Mouse (Mus musculus) bone marrow macrophage, adult 2 months (primary cell): ENCODE data around the gene Vav3. TPM values are rescaled to one million over a fixed set of nuclear protein-coding genes. Genes with fewer than 3 reads are reported as not detected.

ENCODE experiments used
- H3K27ac ChIP-seq: 2 replicates; pipeline ENCODE4 v1.5.1; 2012; ENCODE audit warnings: low read depth, low read length; ENCODE audit not compliant: insufficient read depth
- H3K4me1 ChIP-seq: 2 replicates; pipeline ENCODE4 v1.6.1; 2012; ENCODE audit warnings: low read length; ENCODE audit not compliant: control insufficient read depth, insufficient read depth
- H3K4me3 ChIP-seq: 2 replicates; pipeline ENCODE4 v1.5.1; 2012; ENCODE audit warnings: mild to moderate bottlenecking, low read length, moderate library complexity; ENCODE audit not compliant: insufficient read depth
- CTCF ChIP-seq: IDR thresholded peaks from 2 replicates; pipeline ENCODE4 v1.5.1; 2012; ENCODE audit warnings: low read depth, mild to moderate bottlenecking, low read length, moderate library complexity
- POLR2A ChIP-seq: IDR thresholded peaks from 2 replicates; pipeline ENCODE4 v1.6.1; 2012; ENCODE audit warnings: mild to moderate bottlenecking, low read depth, low read length, borderline replicate concordance
- polyA plus RNA-seq: library from polyadenylated mRNA; stranded (reverse); fragments of >200 nt; gene quantifications from 2 replicates; pipeline ENCODE4 v1.2.4, GENCODE M21; 2012; ENCODE audit not compliant: missing spikeins, insufficient read depth, insufficient read length

Vav3 gene
- polyA plus RNA-seq, 1 experiment: 30.6 TPM

DNA sequence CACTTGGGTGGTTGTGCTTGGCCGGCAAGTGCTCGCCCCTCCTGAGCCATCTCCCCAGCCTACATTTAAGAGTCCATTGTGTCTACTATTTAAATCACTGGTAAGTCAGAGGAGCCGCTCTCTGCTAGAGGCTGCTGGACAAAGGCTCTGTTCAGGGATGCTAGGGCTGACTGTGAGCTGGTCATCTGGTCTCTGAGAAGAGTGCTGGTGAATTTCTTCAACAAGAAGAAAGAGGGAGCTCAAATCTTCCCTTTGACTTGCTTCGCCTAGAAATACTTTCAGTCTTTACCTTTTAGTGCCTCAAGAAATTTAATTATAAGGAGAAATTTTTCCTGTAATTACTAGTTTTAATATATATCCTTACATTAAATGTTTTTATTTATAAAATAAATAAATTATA, 188.2 kb downstream of the Vav3 start:
- TF ChIP-seq POLR2A (no peak), CTCF (no peak)
- Histone ChIP-seq H3K4me1 (no peaks in the 10 kb centered on the region), H3K27ac (no peak overlapping the region), H3K4me3 (no peak overlapping the region)

DNA sequence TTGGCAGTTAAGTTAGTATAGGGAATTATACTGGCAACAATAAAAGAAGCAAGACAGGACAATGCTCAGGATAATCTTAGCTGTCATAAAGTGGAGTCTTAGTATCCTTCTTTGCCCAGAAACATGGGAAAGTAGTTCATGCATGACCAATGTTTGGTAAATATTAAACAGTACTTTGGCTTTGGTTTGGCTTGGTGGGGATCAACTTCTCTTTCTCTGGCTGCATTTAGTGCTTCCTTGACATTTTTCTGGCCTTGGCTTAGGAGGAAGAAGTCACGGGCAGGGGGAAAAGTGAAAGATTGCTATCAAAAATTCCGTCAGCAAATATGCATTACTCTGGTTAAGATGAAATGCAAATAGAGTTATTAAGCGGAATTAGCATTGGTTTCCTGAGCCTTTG, 197.2 kb downstream of the Vav3 start:
- no peak overlapping the region for H3K4me3 ChIP-seq
- TF ChIP-seq CTCF: no peak
- TF ChIP-seq POLR2A: no peak

DNA sequence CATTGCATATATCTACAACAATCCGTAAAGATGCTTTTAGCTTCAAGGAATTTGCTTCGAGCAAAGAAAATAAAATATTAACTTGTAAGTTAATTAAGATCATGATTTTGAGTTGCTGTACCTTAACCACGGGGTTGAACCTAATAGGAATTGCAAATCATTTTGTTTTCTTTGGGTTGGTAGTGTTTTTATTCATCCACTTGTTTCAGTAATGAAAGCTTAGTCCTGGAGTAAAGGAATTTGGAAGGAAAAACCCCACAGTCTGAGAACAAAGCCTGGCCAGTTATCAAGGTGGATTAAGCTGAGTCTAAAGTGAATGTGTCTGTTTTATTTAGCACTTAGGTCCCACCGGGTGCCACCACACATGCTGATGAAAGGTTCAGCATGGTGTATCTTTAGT, 199.6 kb downstream of the Vav3 start:
- Histone ChIP-seq H3K4me1 (no peaks in the 10 kb centered on the region), H3K4me3 (no peak overlapping the region), H3K27ac (no peak overlapping the region)
- TF ChIP-seq POLR2A (no peak), CTCF (no peak)

More for the DNA sequence above, 197.2 kb downstream of the Vav3 start:
- Histone ChIP-seq H3K27ac (no peak overlapping the region), H3K4me1 (no peaks in the 10 kb centered on the region)

DNA sequence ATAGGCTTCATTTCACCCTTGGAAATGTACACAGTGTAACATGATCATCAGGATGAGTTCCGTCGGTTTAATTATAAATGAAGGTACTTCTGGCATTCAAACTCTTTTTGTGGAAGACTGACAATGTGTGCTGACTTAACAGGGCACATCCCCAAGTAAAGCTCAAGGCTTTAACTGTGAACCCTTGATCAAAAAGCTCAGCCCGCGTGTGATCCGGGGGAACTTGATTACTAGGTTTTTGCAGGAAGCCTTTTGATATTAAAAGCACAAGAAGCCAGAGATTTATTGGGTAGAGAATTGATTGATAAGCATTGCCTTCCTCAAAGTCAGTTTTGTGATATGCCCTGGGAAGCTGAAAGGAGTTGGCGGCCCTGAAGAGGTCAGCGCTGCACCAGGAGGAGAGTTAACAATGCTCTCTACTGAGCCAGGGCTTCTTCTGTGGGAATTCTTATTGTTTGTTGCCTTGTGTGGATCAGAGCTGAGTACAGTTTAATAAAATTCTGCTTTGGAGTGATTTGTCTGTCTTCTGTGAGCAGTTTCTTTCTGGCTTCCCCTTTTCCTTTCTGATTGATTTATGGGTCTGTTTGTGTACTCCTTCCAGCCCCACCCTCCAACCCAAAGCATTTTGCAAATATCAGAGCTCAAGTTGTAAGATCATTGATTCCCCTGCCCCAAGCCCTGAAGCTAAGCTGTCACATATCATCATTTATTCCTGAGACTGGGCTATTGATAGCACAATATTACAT, 204.2 kb downstream of the Vav3 start:
- Histone ChIP-seq H3K4me3 (no peak overlapping the region), H3K27ac (no peak overlapping the region), H3K4me1 (no peaks in the 10 kb centered on the region)
- TF ChIP-seq POLR2A (no peak), CTCF (no peak)

DNA sequence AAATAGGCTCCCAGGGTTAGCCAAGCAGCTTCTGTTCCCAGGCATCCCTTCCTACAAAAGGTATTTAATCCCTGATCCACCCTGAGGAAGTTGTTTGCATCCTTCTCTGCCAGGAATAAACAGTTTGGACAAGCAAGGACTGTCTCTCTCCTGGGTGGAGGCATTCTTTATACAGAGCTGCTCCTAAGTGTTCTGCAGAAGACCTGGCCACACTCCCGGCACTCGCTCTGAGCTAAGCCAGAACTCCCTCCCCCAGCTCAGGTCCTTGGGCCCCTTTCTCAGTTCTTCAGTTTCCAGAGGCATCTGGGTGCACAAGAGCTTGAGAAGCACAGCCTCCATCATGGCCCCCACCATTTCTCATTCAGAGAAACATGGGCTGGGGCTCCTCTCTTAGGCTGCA, 216.9 kb downstream of the Vav3 start:
- no peak overlapping the region for H3K27ac ChIP-seq
- H3K4me3 ChIP-seq: no peak overlapping the region
- H3K4me1 ChIP-seq: no peaks in the 10 kb centered on the region
- TF ChIP-seq CTCF (no peak), POLR2A (no peak)

DNA sequence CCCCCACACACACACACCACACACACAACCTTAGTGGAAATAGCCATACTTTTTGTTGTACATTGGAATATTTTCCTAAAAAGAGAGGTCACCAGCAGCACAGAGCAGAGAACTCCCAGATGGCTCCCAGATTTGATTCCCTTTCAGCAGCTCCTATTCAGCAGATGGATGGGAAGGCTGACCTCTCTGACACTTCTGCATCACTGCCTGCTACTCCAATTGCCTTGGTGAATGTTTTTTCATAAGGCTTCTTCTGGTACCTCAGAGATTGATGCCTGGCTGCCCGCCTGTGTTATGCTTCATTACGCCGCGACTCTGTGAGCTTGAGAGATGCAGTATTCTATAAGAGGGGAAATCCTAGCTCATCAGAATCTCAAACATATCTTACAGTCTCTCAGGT, 220.8 kb downstream of the Vav3 start:
- H3K27ac ChIP-seq: no peak overlapping the region
- peaks cover 2% of the 10 kb centered on the region; the same call in 1 of the 2 replicates for H3K4me1 ChIP-seq
- no peak for TF ChIP-seq CTCF
- no peak for TF ChIP-seq POLR2A
- no peak overlapping the region for H3K4me3 ChIP-seq

DNA sequence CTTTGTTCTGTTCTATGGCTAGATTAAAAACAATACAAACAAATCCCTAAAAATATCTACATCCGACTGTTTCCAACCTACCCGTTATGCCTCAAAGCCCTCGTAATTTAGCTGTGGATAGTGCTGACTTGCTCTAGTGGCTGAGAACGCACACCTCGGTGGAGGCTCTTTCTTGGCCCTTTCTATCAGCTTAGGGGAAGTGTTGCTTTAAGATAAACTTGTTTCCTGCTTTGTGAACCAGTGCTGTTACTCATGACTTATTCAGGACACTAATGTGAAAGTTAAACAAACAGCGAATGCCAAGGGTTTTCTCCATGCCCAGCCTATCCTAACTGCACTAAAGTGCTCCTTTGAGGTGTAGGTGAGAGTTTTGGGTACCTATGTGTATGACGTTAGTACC, 221.3 kb downstream of the Vav3 start:
- TF ChIP-seq POLR2A (no peak), CTCF (no peak)
- peaks cover 2% of the 10 kb centered on the region; the same call in 1 of the 2 replicates for H3K4me1 ChIP-seq
- no peak overlapping the region for H3K27ac ChIP-seq
- no peak overlapping the region for H3K4me3 ChIP-seq

DNA sequence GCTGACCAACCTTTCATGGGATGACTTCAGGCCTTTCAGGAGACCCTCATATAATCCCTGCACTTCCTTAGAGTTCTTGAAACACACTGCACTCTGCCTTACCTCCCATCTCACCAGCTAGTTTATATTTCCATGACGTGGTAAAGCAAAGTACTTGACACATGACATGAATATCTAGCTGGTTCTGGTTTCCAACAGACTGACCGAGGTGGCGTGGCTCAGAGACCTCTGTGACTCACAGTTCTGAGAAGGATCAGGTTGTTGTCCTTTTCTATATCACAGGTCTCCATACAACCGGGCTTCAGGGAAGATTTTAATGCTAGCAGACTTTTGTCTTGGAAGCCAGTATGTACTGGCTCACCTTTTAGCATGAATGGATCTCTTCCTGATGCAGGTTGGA, 221.8 kb downstream of the Vav3 start:
- Histone ChIP-seq H3K4me3 (no peak overlapping the region), H3K4me1 (peaks cover 2% of the 10 kb centered on the region; the same call in 1 of the 2 replicates), H3K27ac (no peak overlapping the region)
- TF ChIP-seq POLR2A (no peak), CTCF (no peak)

DNA sequence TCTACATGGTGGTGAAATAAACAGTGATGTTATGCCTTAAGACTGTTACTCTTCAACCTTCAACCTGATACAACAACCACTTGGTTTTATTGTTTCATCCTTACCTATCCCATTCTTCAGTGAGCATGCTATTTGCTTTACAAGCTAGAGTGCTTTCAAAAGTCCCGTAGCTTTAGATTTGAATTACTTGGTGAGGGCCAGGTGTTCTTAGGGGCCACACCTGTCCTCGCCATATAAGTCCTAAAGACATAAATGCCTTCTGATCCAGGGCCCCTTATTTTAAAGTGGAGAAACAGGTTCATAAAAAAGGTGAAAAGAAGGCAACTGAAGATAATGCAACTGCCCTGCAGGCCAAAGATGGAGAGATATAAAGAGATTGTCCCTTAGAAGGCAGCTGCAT, 224.0 kb downstream of the Vav3 start:
- peaks cover 6% of the 10 kb centered on the region for H3K4me1 ChIP-seq

DNA sequence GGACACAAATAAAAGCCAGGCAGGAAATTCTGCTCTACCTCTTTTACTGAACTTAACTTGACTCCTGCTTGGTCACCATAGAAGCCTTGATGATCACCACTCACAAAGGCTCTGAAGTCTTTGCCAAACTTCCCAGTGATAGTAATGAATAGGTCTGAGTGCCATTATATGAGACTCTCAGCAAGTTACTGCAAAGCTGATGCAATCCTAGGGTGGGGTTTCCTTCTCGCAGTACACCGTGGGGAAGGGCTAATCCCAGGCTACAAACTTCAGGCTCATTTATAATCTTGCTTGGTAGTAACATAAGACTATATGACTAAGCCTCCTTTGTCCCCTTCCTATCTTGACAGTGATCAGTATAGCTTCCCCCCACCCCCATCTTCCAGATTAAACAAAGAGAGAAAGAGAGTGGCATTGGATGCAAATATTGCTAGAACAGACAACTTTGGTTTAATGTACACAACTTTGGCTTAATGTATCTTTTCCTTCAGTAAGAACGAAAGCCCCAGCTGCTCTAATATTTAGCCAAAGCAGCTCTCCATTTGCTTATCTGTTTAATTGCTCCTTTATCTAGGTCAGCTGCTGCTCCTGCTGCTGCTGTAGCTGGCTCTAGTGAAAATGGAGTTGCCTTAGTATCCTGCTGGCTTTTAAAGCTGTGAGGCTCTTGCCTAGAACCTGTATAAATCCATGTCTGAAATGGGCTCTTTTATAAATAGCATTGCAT, 228.3 kb downstream of the Vav3 start:
- Histone ChIP-seq H3K4me3 (no peak overlapping the region), H3K27ac (no peak overlapping the region), H3K4me1 (peaks cover 15% of the 10 kb centered on the region)
- TF ChIP-seq CTCF (no peak), POLR2A (no peak)

More for the DNA sequence above, 224.0 kb downstream of the Vav3 start:
- TF ChIP-seq CTCF: no peak
- TF ChIP-seq POLR2A: no peak
- Histone ChIP-seq H3K27ac (no peak overlapping the region), H3K4me3 (no peak overlapping the region)
